Mouse (Mus musculus) megakaryocyte, embryonic 14.5 days (primary cell): Measurements from ENCODE around the gene Myl9.

Source experiments
- FLI1 ChIP-seq: IDR thresholded peaks from 2 replicates; pipeline ENCODE4 v1.6.1; 2012; ENCODE audit warnings: low read length, inconsistent platforms, mixed read lengths
- GATA1 ChIP-seq: IDR thresholded peaks from 3 replicates; pipeline ENCODE4 v1.6.1; 2012; ENCODE audit warnings: mixed read lengths, low read length, inconsistent platforms, borderline replicate concordance

GRCm38 (mm10) chr2:156732109-156732508, 43.1 kb upstream of the Myl9 start:
- TF ChIP-seq GATA1 = no peak
- TF ChIP-seq FLI1 = no peak
